Mouse (Mus musculus): ENCODE measurements around the gene Olfr1441.

Olfr1441 gene

DNA sequence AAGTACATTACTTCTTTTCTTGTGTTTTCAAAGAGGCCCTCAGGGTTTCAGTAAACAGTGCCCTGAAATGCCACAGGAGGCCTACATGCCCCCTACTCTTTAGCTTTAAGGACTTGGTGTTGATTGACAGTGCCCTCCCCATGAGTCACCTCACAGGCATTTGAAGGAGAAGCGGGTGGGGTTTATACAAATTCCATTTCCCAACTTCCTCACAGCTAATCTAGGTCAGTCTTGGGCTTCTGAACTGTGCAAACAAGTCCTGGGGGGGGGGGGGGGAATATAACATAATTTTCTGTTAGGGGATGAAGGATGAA, 46.4 kb downstream of the Olfr1441 start:
- DNase-seq: peak; percentile 76

DNA sequence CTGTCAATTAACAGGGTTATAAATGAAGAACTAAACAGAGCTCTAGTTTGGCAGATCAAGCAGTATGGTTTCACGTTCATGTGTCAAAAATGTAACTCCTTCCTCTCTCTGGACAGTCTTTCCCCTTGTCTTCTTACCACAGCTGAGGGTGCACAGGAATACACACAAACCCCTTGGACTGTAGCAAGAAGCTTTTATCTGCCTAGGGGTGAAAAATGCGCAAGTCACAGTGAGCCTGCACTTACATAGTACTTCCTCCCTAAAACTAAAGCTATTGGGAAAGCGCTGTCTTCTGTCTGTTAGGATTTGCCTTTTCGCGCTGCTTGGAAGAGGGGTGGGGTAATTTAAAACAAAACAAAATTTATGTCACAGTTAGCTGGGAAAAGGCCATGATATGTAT, 46.9 kb downstream of the Olfr1441 start:
- DNase-seq: no peak

DNA sequence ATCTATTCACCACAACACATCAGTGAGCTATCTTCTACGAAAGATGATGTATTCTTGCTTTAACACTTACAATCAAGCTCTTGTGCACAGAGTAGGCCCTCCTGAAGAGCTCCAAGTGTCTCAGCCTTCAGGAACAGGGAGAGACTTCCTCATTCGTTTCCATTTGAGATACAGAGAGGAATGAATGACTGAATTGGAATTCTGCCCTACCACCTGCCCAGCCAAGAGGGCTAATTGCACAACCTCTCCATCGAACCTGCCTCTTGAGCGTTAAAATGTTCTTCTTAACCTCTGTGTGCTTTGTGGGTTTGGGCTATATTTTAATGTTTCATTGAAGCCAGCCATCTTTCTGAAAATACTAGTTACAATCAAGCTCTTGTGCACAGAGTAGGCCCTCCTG, 47.4 kb downstream of the Olfr1441 start:
- no peak for DNase-seq

DNA sequence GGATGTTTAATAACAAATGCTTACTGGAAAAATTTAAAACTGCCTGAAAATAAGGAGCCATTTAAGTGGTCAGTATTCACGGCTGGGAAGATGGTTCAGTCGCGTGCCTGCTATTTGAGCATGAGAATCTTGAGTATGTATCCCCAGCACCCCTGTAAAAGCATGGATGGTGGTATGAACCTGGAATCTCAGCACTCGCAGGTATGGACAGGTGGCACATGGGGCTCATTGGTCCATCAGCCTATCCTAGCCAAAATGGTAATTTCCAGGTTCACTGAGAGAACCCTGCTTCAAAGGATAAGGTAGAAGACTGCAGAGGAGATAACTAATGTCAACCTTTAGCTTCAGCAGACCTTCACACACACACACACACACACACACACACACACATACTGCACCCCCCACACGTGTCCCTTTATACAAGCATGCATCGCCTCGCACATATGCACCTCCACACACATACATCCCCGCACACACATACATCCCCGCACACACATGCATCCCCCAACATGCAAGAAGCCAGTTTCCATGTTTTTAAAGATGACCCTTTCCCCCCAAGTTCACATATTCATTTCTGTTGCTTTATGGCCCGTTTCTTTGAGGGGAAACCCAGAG, 48.4 kb downstream of the Olfr1441 start:
- no peak for DNase-seq

- peak; percentile 75 for DNase-seq
Measured at GRCm38 (mm10) chr19:12466204-12466603, 49.0 kb downstream of the Olfr1441 start.

- DNase-seq: peak; percentile 72
Measured at GRCm38 (mm10) chr19:12467436-12467835, 50.2 kb downstream of the Olfr1441 start.

GRCm38 (mm10) chr19:12471866-12472265, 54.6 kb downstream of the Olfr1441 start:
- DNase-seq: peak; percentile 58

- no peak for DNase-seq
Measured at GRCm38 (mm10) chr19:12472381-12472976, 55.2 kb downstream of the Olfr1441 start.
